Mouse (Mus musculus): ENCODE results near the gene Mical3.

DNA sequence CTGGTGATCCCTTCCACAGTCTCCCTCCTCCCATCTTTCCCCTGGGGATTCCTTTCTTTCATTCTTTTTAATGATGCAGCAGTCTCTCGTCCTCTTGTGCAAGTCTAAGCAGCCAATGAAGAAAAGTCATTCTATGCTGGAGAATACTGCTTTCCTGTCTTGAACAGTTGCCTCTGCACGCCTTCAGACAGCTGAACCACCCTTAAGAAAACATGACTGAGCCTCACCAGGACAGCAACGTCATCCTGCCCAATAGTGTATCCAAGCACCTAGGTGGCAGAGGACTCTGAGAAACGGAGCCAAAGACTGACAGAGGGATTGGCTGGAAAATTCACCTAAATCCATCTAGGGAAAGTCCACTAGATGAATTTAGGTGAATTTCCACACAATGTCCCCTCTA lies 25.1 kb downstream of the Mical3 start:
- TF ChIP-seq CTCF (IDR thresholded peaks at IDR 0.05; ENCODE audit: low read depth, low read length) = no peak
- no peak for TF ChIP-seq POLR2A (IDR thresholded peaks at IDR 0.05; ENCODE audit: extremely low read depth, insufficient read depth, low read length)

Data from liver, adult 2 months (tissue).